Mouse (Mus musculus) olfactory bulb, adult 2 months (tissue): ENCODE data around the gene Dupd1. TPM values are rescaled to one million over a fixed set of nuclear protein-coding genes. Genes with fewer than 3 reads are reported as not detected.

Source experiments
- H3K27ac ChIP-seq: fragments of 200-500 bp; 2 replicates; pipeline ENCODE4 v1.5.1; 2012; ENCODE audit warnings: low read depth, low read length; ENCODE audit not compliant: insufficient read depth
- H3K4me1 ChIP-seq: fragments of 200-500 bp; 2 replicates; pipeline ENCODE4 v1.6.1; 2012; ENCODE audit warnings: low read length; ENCODE audit not compliant: control insufficient read depth, insufficient read depth
- H3K4me3 ChIP-seq: fragments of 200-500 bp; 2 replicates; pipeline ENCODE4 v1.5.1; 2012; ENCODE audit warnings: mild to moderate bottlenecking, low read depth, low read length, moderate library complexity; ENCODE audit not compliant: insufficient read depth
- CTCF ChIP-seq: fragments of 200-500 bp; IDR thresholded peaks from 2 replicates; pipeline ENCODE4 v1.5.1; 2012; ENCODE audit warnings: low read depth, mild to moderate bottlenecking, low read length, moderate library complexity; ENCODE audit not compliant: insufficient read depth
- POLR2A ChIP-seq: fragments of 200-500 bp; IDR thresholded peaks from 2 replicates; pipeline ENCODE4 v1.6.1; 2012; ENCODE audit warnings: mild to moderate bottlenecking, low read depth, low read length, moderate library complexity; ENCODE audit not compliant: insufficient read depth
- WGBS: fragments of 180-500 bp; shearing (Covaris S2); methylation state at CpG from one replicate; pipeline ENCODE4 v1.1.7; 2018; 5-methylcytosine and 5-hydroxymethylcytosine counted together
- polyA plus RNA-seq: library from polyadenylated mRNA; stranded (reverse); fragments of >200 nt; gene quantifications from 2 replicates; pipeline ENCODE4 v1.2.4, GENCODE M21; 2012; ENCODE audit warnings: low replicate concordance; ENCODE audit not compliant: missing spikeins, insufficient read depth, insufficient read length

The Dupd1 gene
- polyA plus RNA-seq, 1 experiment: not detected

- no peak for TF ChIP-seq POLR2A
- no peak for TF ChIP-seq CTCF
- no peak overlapping the region for H3K27ac ChIP-seq
- H3K4me1 ChIP-seq: 0 out of 2 replicates have a peak, but pooled peaks cover 4% of the 10 kb centered on the region
- WGBS: 74% methylated on average over 14 of the region's 14 CpGs
- H3K4me3 ChIP-seq: no peak overlapping the region
These were observed 33.2 kb upstream of the Dupd1 start for GRCm38 (mm10) chr14:21747436-21748141.

- no peak for TF ChIP-seq POLR2A
- Histone ChIP-seq H3K4me1 (0 out of 2 replicates have a peak, but pooled peaks cover 4% of the 10 kb centered on the region), H3K4me3 (no peak overlapping the region), H3K27ac (no peak overlapping the region)
- WGBS: 91% methylated on average over 2 of the region's 2 CpGs
These were observed 32.5 kb upstream of the Dupd1 start for GRCm38 (mm10) chr14:21746846-21747245.

GRCm38 (mm10) chr14:21746251-21746650, 31.9 kb upstream of the Dupd1 start:
- Histone ChIP-seq H3K27ac (no peak overlapping the region), H3K4me3 (no peak overlapping the region), H3K4me1 (0 out of 2 replicates have a peak, but pooled peaks cover 4% of the 10 kb centered on the region)
- 92% methylated on average over 8 of the region's 8 CpGs for WGBS
- no peak for TF ChIP-seq POLR2A
- TF ChIP-seq CTCF: no peak

GRCm38 (mm10) chr14:21745149-21745548, 30.8 kb upstream of the Dupd1 start:
- H3K4me3 ChIP-seq: no peak overlapping the region
- 77% methylated on average over 5 of the region's 5 CpGs for WGBS
- TF ChIP-seq CTCF (no peak), POLR2A (no peak)

GRCm38 (mm10) chr14:21744169-21744568, 29.8 kb upstream of the Dupd1 start:
- no peak overlapping the region for H3K27ac ChIP-seq
- H3K4me1 ChIP-seq: 0 out of 2 replicates have a peak, but pooled peaks cover 2% of the 10 kb centered on the region
- TF ChIP-seq CTCF: no peak
- no peak for TF ChIP-seq POLR2A
- H3K4me3 ChIP-seq: no peak overlapping the region
- 91% methylated on average over 1 of the region's 1 CpGs for WGBS

More at GRCm38 (mm10) chr14:21745149-21745548, 30.8 kb upstream of the Dupd1 start:
- 0 out of 2 replicates have a peak, but pooled peaks cover 4% of the 10 kb centered on the region for H3K4me1 ChIP-seq
- no peak overlapping the region for H3K27ac ChIP-seq

GRCm38 (mm10) chr14:21742441-21742840, 28.1 kb upstream of the Dupd1 start:
- Histone ChIP-seq H3K4me1 (0 out of 2 replicates have a peak, but pooled peaks cover under 1% of the 10 kb centered on the region), H3K27ac (no peak overlapping the region), H3K4me3 (no peak overlapping the region)
- 95% methylated on average over 4 of the region's 4 CpGs for WGBS
- no peak for TF ChIP-seq CTCF

GRCm38 (mm10) chr14:21741786-21742185, 27.4 kb upstream of the Dupd1 start:
- no peaks in the 10 kb centered on the region for H3K4me1 ChIP-seq
- WGBS: 12% methylated on average over 4 of the region's 4 CpGs
- TF ChIP-seq CTCF (peak; percentile 91), POLR2A (no peak)
- H3K4me3 ChIP-seq: no peak overlapping the region
- no peak overlapping the region for H3K27ac ChIP-seq

- H3K4me3 ChIP-seq: no peak overlapping the region
- H3K27ac ChIP-seq: no peak overlapping the region
- 94% methylated on average over 3 of the region's 3 CpGs for WGBS
- no peak for TF ChIP-seq POLR2A
- TF ChIP-seq CTCF: no peak
- H3K4me1 ChIP-seq: no peaks in the 10 kb centered on the region
These were observed 26.9 kb upstream of the Dupd1 start for GRCm38 (mm10) chr14:21741314-21741713.

- Histone ChIP-seq H3K4me3 (no peak overlapping the region), H3K27ac (no peak overlapping the region), H3K4me1 (no peaks in the 10 kb centered on the region)
- TF ChIP-seq CTCF (no peak), POLR2A (no peak)
- 98% methylated on average over 7 of the region's 7 CpGs for WGBS
These were observed 26.0 kb upstream of the Dupd1 start for GRCm38 (mm10) chr14:21740345-21740744.
